Mouse (Mus musculus): Measurements from ENCODE around the gene Dnah1. TPM values are rescaled to one million over a fixed set of nuclear protein-coding genes. Genes with fewer than 3 reads are reported as not detected.
A peak's percentile ranks its signal among the peaks of the same experiment; 100 is the strongest.

Gene Dnah1
- total and polyA plus RNA-seq, 3 experiments, result 0.04 to 0.11 TPM; not detected in 1

GRCm38 (mm10) chr14:31248396-31248795 lies 75.3 kb downstream of the Dnah1 start:
- Histone ChIP-seq H3K9me3 (replicated peaks; ENCODE audit: insufficient read depth, low read length) (no peaks in the 10 kb centered on the region), H3K36me3 (ENCODE audit: control insufficient read depth in 1 of 2, insufficient read depth in 2 of 2, low read length in 2 of 2) (peaks cover 0 to 13% of the 10 kb centered on the region in 2 experiments; a peak in 2 of 4 replicates), H3K79me2 (ENCODE audit: control insufficient read depth, insufficient read depth, low read length, poor library complexity) (peaks cover 20% of the 10 kb centered on the region), H3K27ac (ENCODE audit: control insufficient read depth, low read depth, low read length) (no peak overlapping the region), H3K9ac (ENCODE audit: control insufficient read depth, low read depth, low read length, poor library complexity, severe bottlenecking) (no peak overlapping the region), H3K4me3 (ENCODE audit: control insufficient read depth in 1 of 2, insufficient read depth in 1 of 2, low read depth in 2 of 2, low read length in 2 of 2) (no peak overlapping the region), H3K4me1 (ENCODE audit: control insufficient read depth in 1 of 2, insufficient read depth in 2 of 2, low read length in 2 of 2) (peaks cover 3 to 14% of the 10 kb centered on the region in 2 experiments; a peak in 3 of 4 replicates), H3K27me3 (ENCODE audit: control insufficient read depth in 1 of 2, insufficient read depth in 2 of 2, low read length in 2 of 2) (no peaks in the 10 kb centered on the region)
- no peak for DNase-seq (ENCODE audit: low read depth, low spot score)
- no peak for TF ChIP-seq SMC3 (IDR thresholded peaks at IDR 0.05; ENCODE audit: low read depth, low read length)

GRCm38 (mm10) chr14:31245946-31246345 lies 77.8 kb downstream of the Dnah1 start:
- Histone ChIP-seq H3K9ac (ENCODE audit: control insufficient read depth, low read depth, low read length, poor library complexity, severe bottlenecking) (no peak overlapping the region), H3K79me2 (ENCODE audit: control insufficient read depth, insufficient read depth, low read length, poor library complexity) (peaks cover 5% of the 10 kb centered on the region; the same call in 1 of the 2 replicates), H3K27me3 (ENCODE audit: control insufficient read depth in 1 of 2, insufficient read depth in 2 of 2, low read length in 2 of 2) (no peaks in the 10 kb centered on the region), H3K4me3 (ENCODE audit: control insufficient read depth in 1 of 2, insufficient read depth in 1 of 2, low read depth in 2 of 2, low read length in 2 of 2) (no peak overlapping the region), H3K36me3 (ENCODE audit: control insufficient read depth in 1 of 2, insufficient read depth in 2 of 2, low read length in 2 of 2) (peaks cover 0 to 7% of the 10 kb centered on the region in 2 experiments; a peak in 2 of 4 replicates), H3K27ac (ENCODE audit: control insufficient read depth, low read depth, low read length) (no peak overlapping the region), H3K9me3 (replicated peaks; ENCODE audit: insufficient read depth, low read length) (no peaks in the 10 kb centered on the region), H3K4me1 (ENCODE audit: control insufficient read depth in 1 of 2, insufficient read depth in 2 of 2, low read length in 2 of 2) (peaks cover 3 to 6% of the 10 kb centered on the region in 2 experiments; a peak in 2 of 4 replicates)
- TF ChIP-seq ELF1 (IDR thresholded peaks at IDR 0.05; ENCODE audit: low read depth, low read length), result no peak
- TF ChIP-seq TCF12 (IDR thresholded peaks at IDR 0.05; ENCODE audit: low read depth, low read length), result no peak
- TF ChIP-seq POLR2AphosphoS5 (IDR thresholded peaks at IDR 0.05; ENCODE audit: borderline replicate concordance, low read depth, low read length), result no peak
- no peak for DNase-seq (ENCODE audit: low read depth, low spot score)

DNA sequence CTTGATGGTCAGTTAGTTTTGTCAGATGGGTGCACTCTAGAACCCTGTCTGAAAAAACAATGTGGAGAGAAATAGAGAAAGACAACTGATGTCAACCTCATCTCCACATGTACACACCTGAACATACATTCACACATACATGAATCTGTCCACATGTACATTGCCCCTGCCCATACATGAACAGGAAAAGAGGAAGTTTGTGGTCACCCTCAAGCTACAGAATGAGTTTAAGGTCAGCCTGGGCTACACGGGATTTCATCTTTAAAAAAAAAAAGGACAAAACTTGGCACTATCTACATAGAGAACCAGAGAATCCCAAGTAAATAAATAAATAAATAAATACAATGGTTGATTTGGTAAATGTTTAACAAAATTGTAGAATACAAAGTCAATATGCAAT lies 78.9 kb downstream of the Dnah1 start:
- DNase-seq (ENCODE audit: low read depth, low spot score), result peak; percentile 30
- Histone ChIP-seq H3K27ac (ENCODE audit: control insufficient read depth, low read depth, low read length) (no peak overlapping the region), H3K4me3 (ENCODE audit: control insufficient read depth in 1 of 2, insufficient read depth in 1 of 2, low read depth in 2 of 2, low read length in 2 of 2) (no peak overlapping the region), H3K9ac (ENCODE audit: control insufficient read depth, low read depth, low read length, poor library complexity, severe bottlenecking) (no peak overlapping the region), H3K79me2 (ENCODE audit: control insufficient read depth, insufficient read depth, low read length, poor library complexity) (no peaks in the 10 kb centered on the region), H3K9me3 (replicated peaks; ENCODE audit: insufficient read depth, low read length) (no peaks in the 10 kb centered on the region), H3K36me3 (ENCODE audit: control insufficient read depth in 1 of 2, insufficient read depth in 2 of 2, low read length in 2 of 2) (peaks cover 0 to 6% of the 10 kb centered on the region in 2 experiments; a peak in 2 of 4 replicates), H3K4me1 (ENCODE audit: control insufficient read depth in 1 of 2, insufficient read depth in 2 of 2, low read length in 2 of 2) (peaks cover 3 to 6% of the 10 kb centered on the region in 2 experiments; a peak in 2 of 4 replicates), H3K27me3 (ENCODE audit: control insufficient read depth in 1 of 2, insufficient read depth in 2 of 2, low read length in 2 of 2) (no peaks in the 10 kb centered on the region)
- no peak for TF ChIP-seq TCF12 (IDR thresholded peaks at IDR 0.05; ENCODE audit: low read depth, low read length)
- peak; percentile 31; the same call in 1 of the 2 replicates for TF ChIP-seq ZNF384 (IDR thresholded peaks at IDR 0.05; ENCODE audit: low read depth, low read length)

GRCm38 (mm10) chr14:31240528-31240927 lies 83.2 kb downstream of the Dnah1 start:
- Histone ChIP-seq H3K36me3 (ENCODE audit: control insufficient read depth in 1 of 2, insufficient read depth in 2 of 2, low read length in 2 of 2) (no peaks in the 10 kb centered on the region), H3K9me3 (replicated peaks; ENCODE audit: insufficient read depth, low read length) (no peaks in the 10 kb centered on the region), H3K9ac (ENCODE audit: control insufficient read depth, low read depth, low read length, poor library complexity, severe bottlenecking) (no peak overlapping the region), H3K79me2 (ENCODE audit: control insufficient read depth, insufficient read depth, low read length, poor library complexity) (no peaks in the 10 kb centered on the region), H3K27ac (ENCODE audit: control insufficient read depth, low read depth, low read length) (no peak overlapping the region), H3K4me1 (ENCODE audit: control insufficient read depth in 1 of 2, insufficient read depth in 2 of 2, low read length in 2 of 2) (no peaks in the 10 kb centered on the region), H3K4me3 (ENCODE audit: control insufficient read depth in 1 of 2, insufficient read depth in 1 of 2, low read depth in 2 of 2, low read length in 2 of 2) (no peak overlapping the region), H3K27me3 (ENCODE audit: control insufficient read depth in 1 of 2, insufficient read depth in 2 of 2, low read length in 2 of 2) (no peaks in the 10 kb centered on the region)
- no peak for TF ChIP-seq RAD21 (IDR thresholded peaks at IDR 0.05; ENCODE audit: low read depth, low read length)
- TF ChIP-seq JUND (IDR thresholded peaks at IDR 0.05; ENCODE audit: low read depth, low read length), result no peak
- no peak for TF ChIP-seq MYC (IDR thresholded peaks at IDR 0.05; ENCODE audit: low read depth, low read length)
- no peak for TF ChIP-seq MXI1 (IDR thresholded peaks at IDR 0.05; ENCODE audit: low read depth, low read length)
- TF ChIP-seq NRF1 (IDR thresholded peaks at IDR 0.05; ENCODE audit: insufficient read depth, low read depth, low read length, poor library complexity, severe bottlenecking), result no peak
- no peak for TF ChIP-seq TBP (IDR thresholded peaks at IDR 0.05; ENCODE audit: low read depth, low read length)
- no peak for TF ChIP-seq USF1 (IDR thresholded peaks at IDR 0.05; ENCODE audit: low read depth, low read length)
- no peak for TF ChIP-seq POLR2AphosphoS5 (IDR thresholded peaks at IDR 0.05; ENCODE audit: borderline replicate concordance, low read depth, low read length)
- TF ChIP-seq USF2 (IDR thresholded peaks at IDR 0.05; ENCODE audit: borderline replicate concordance in 1 of 2, insufficient read depth in 1 of 2, low read depth in 1 of 2, low read length in 2 of 2), result no peak
- DNase-seq (ENCODE audit: low read depth, low spot score), result no peak
